Mouse (Mus musculus) heart, adult 2 months (tissue): ENCODE measurements around the gene Tmem221. TPM values are rescaled to one million over a fixed set of nuclear protein-coding genes. Genes with fewer than 3 reads are reported as not detected.

Experiments used
- DNase-seq, 2 experiments: peaks; one replicate each; pipeline ENCODE4 v3.0.0; 2021
- H3K27ac ChIP-seq: fragments of 200-600 bp; 2 replicates; pipeline ENCODE4 v1.8.1; 2022
- H3K27me3 ChIP-seq: fragments of 200-500 bp; 2 replicates; pipeline ENCODE4 v1.6.1; 2012; ENCODE audit warnings: mild to moderate bottlenecking, low read length, inconsistent platforms, mixed read lengths; ENCODE audit not compliant: control insufficient read depth, insufficient read depth
- H3K36me3 ChIP-seq: fragments of 200-500 bp; 2 replicates; pipeline ENCODE4 v1.6.1; 2012; ENCODE audit warnings: low read length, inconsistent platforms; ENCODE audit not compliant: control insufficient read depth, insufficient read depth
- H3K4me1 ChIP-seq: fragments of 200-500 bp; 2 replicates; pipeline ENCODE4 v1.6.1; 2011; ENCODE audit warnings: low read length; ENCODE audit not compliant: control insufficient read depth, insufficient read depth
- H3K4me3 ChIP-seq: fragments of 200-600 bp; 2 replicates; pipeline ENCODE4 v1.8.1; 2022
- H3K79me2 ChIP-seq: fragments of 200-500 bp; replicated peaks from 2 replicates; pipeline ENCODE4 v1.6.1; 2012; ENCODE audit warnings: mild to moderate bottlenecking, inconsistent platforms, low read length, moderate library complexity, mixed read lengths; ENCODE audit not compliant: control insufficient read depth, insufficient read depth
- H3K9ac ChIP-seq: fragments of 200-500 bp; 2 replicates; pipeline ENCODE4 v1.6.1; 2012; ENCODE audit warnings: low read depth, mild to moderate bottlenecking, control low read depth, inconsistent platforms, low read length, mixed read lengths
- CTCF ChIP-seq: fragments of 200-600 bp; IDR thresholded peaks from 2 replicates; pipeline ENCODE4 v1.8.1; 2022; ENCODE audit warnings: antibody characterized with exemption, mild to moderate bottlenecking, moderate library complexity
- EP300 ChIP-seq: fragments of 200-500 bp; IDR thresholded peaks from 2 replicates; pipeline ENCODE4 v1.6.1; 2011; ENCODE audit warnings: low read depth, low read length, control low read depth; ENCODE audit not compliant: insufficient read depth
- POLR2A ChIP-seq: fragments of 200-500 bp; IDR thresholded peaks from 2 replicates; pipeline ENCODE4 v1.6.1; 2011; ENCODE audit warnings: mild to moderate bottlenecking, low read depth, low read length, control low read depth; ENCODE audit not compliant: insufficient read depth
- WGBS: fragments of 180-500 bp; shearing (Covaris S2); methylation state at CpG from one replicate; pipeline ENCODE4 v1.1.7; 2018; 5-methylcytosine and 5-hydroxymethylcytosine counted together
- intact Hi-C: fragments of 180-260 bp; cut with DNase I; formaldehyde crosslinking; loops from one replicate; pipeline ENCODE4 v1.15.1; 2025
- polyA plus RNA-seq: library from polyadenylated mRNA; depleted of rRNA; stranded (reverse); fragments of >200 nt; gene quantifications from 2 replicates; pipeline ENCODE4 v1.2.3, GENCODE M21; 2012
- total RNA-seq, 2 experiments: library from RNA; stranded (reverse); gene quantifications; 2 replicates each; pipeline ENCODE4 v1.2.3; 2021

Tmem221 gene
- total and polyA plus RNA-seq, 3 experiments = 0.16 to 0.51 TPM; not detected in 1

- Histone ChIP-seq H3K27me3 (no peaks in the 10 kb centered on the region), H3K36me3 (no peaks in the 10 kb centered on the region), H3K4me3 (no peak overlapping the region), H3K79me2 (no peaks in the 10 kb centered on the region), H3K4me1 (no peaks in the 10 kb centered on the region), H3K9ac (no peak overlapping the region), H3K27ac (no peak overlapping the region)
- intact Hi-C loops = no loop called here
- 71% methylated on average over 6 of the region's 6 CpGs for WGBS
- TF ChIP-seq CTCF (no peak), EP300 (no peak), POLR2A (no peak)
- no peak for DNase-seq
Measured at GRCm38 (mm10) chr8:71552770-71553169, 5.9 kb downstream of the Tmem221 start.

- intact Hi-C loops = no loop called here
- Histone ChIP-seq H3K36me3 (no peaks in the 10 kb centered on the region), H3K79me2 (no peaks in the 10 kb centered on the region), H3K4me3 (no peak overlapping the region), H3K27me3 (no peaks in the 10 kb centered on the region), H3K27ac (no peak overlapping the region), H3K9ac (no peak overlapping the region), H3K4me1 (no peaks in the 10 kb centered on the region)
- TF ChIP-seq EP300 (no peak), POLR2A (no peak), CTCF (no peak)
- DNase-seq = no peak
- 72% methylated on average over 7 of the region's 7 CpGs for WGBS
Measured at GRCm38 (mm10) chr8:71550754-71551153, 7.9 kb downstream of the Tmem221 start.

GRCm38 (mm10) chr8:71547590-71547989, 11.1 kb downstream of the Tmem221 start:
- H3K9ac ChIP-seq = no peak overlapping the region
- H3K79me2 ChIP-seq = no peaks in the 10 kb centered on the region
- whole genome bisulfite sequencing = 93% methylated on average over 7 of the region's 7 CpGs
- DNase-seq = no peak
- no peaks in the 10 kb centered on the region for H3K27me3 ChIP-seq
- TF ChIP-seq EP300 = no peak
- H3K4me1 ChIP-seq = peaks cover 4% of the 10 kb centered on the region
- no peak overlapping the region for H3K27ac ChIP-seq
- intact Hi-C loops = no loop called here
- no peaks in the 10 kb centered on the region for H3K36me3 ChIP-seq
- H3K4me3 ChIP-seq = no peak overlapping the region

GRCm38 (mm10) chr8:71545053-71545452, 13.6 kb downstream of the Tmem221 start:
- intact Hi-C loops = no loop called here
- Histone ChIP-seq H3K4me3 (no peak overlapping the region), H3K9ac (no peak overlapping the region), H3K27me3 (no peaks in the 10 kb centered on the region), H3K4me1 (peaks cover 4% of the 10 kb centered on the region), H3K36me3 (no peaks in the 10 kb centered on the region), H3K79me2 (no peaks in the 10 kb centered on the region), H3K27ac (no peak overlapping the region)
- DNase-seq = no peak
- WGBS = 91% methylated on average over 11 of the region's 11 CpGs
- TF ChIP-seq CTCF = no peak
- no peak for TF ChIP-seq POLR2A
- TF ChIP-seq EP300 = no peak

GRCm38 (mm10) chr8:71543755-71544154, 14.9 kb downstream of the Tmem221 start:
- Histone ChIP-seq H3K27ac (no peak overlapping the region), H3K4me3 (peak overlapping the region; percentile 85), H3K4me1 (peaks cover 4% of the 10 kb centered on the region), H3K79me2 (no peaks in the 10 kb centered on the region), H3K36me3 (no peaks in the 10 kb centered on the region), H3K27me3 (no peaks in the 10 kb centered on the region), H3K9ac (no peak overlapping the region)
- WGBS = 82% methylated on average over 9 of the region's 9 CpGs
- intact Hi-C loops = no loop called here
- DNase-seq = no peak
- no peak for TF ChIP-seq EP300
- TF ChIP-seq CTCF = no peak

- Histone ChIP-seq H3K79me2 (no peaks in the 10 kb centered on the region), H3K27me3 (no peaks in the 10 kb centered on the region), H3K4me1 (peaks cover 7% of the 10 kb centered on the region), H3K9ac (peak within 1 kb of the TSS; percentile 75), H3K4me3 (peak within 1 kb of the TSS; percentile 85), H3K36me3 (no peaks in the 10 kb centered on the region), H3K27ac (peak within 1 kb of the TSS; percentile 85)
- peak; percentile 74 for TF ChIP-seq POLR2A
- no peak for TF ChIP-seq EP300
- no peak for TF ChIP-seq CTCF
- DNase-seq = peak; percentile 95 to 97
- under 1% methylated on average over 55 of the region's 55 CpGs for WGBS
- intact Hi-C loops = no loop called here
Measured at GRCm38 (mm10) chr8:71542632-71543343, 15.9 kb downstream of the Tmem221 start, which contains the start of gene Mvb12a. TSS of gene Mvb12a (plus strand) at chr8:71542922.
